In the genomic region with DNA sequence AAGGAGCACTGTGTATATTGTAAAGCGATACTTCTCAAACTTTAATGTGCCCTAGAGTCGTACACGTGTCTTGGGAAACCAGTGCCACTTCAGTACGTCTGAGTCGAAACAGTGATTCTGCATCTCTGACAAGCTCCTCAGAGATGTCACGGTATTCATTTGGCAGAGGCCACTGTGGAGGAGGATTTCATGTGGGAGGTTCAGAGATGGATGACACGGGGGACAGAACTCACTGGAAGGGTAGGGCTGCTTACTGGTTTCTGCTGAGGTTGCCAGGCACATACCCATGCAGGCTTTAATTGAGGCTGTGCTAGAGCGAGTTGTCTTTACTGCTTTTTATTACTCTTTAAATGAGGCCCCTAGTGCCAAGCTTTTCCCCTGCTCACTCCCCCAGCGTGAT, we compare ENCODE assay signal across 11 mouse cellular contexts.
DNase-seq lines count a peak whose midpoint lies in the region; ATAC-seq and TF ChIP-seq lines count a peak whose summit lies in the region.
"Had no signal": no experiment of that assay in that cellular context is flagged by ENCODE, and none has a peak within 500 bp of the region (broad histone marks: within the 10 kb centered on the region; RNA-seq: fewer than 3 reads in every experiment).

No protein-coding gene starts in this region.

- no peak overlapping the region for H3K9ac ChIP-seq in hindbrain, embryonic 13.5 days
- H3K9ac ChIP-seq in hindbrain, embryonic 14.5 days: no peak overlapping the region
- H3K9ac ChIP-seq in limb, embryonic 13.5 days: no peak overlapping the region
- no peak overlapping the region for H3K9ac ChIP-seq in liver, embryonic 12.5 days
- H3K9ac ChIP-seq in liver, postnatal 0 days (replicated peaks): no peak overlapping the region
- H3K9ac ChIP-seq: lung, embryonic 14.5 days; stomach, embryonic 15.5 days had no signal

- no peaks in the 10 kb centered on the region for H3K27me3 ChIP-seq in hindbrain, embryonic 13.5 days
- H3K27me3 ChIP-seq in hindbrain, embryonic 14.5 days (ENCODE audit: control insufficient read depth, insufficient read depth, low read length): no peaks in the 10 kb centered on the region
- no peaks in the 10 kb centered on the region for H3K27me3 ChIP-seq in limb, embryonic 13.5 days
- no peaks in the 10 kb centered on the region for H3K27me3 ChIP-seq in liver, embryonic 12.5 days (replicated peaks)
- H3K27me3 ChIP-seq in liver, postnatal 0 days (ENCODE audit: insufficient read depth, low read length): no peaks in the 10 kb centered on the region
- H3K27me3 ChIP-seq: stomach, embryonic 15.5 days had no signal

- WGBS in hindbrain, embryonic 13.5 days: 63% methylated on average over 9 of the region's 9 CpGs
- WGBS in hindbrain, embryonic 14.5 days: 62% methylated on average over 9 of the region's 9 CpGs
- WGBS in limb, embryonic 13.5 days: 32% methylated on average over 9 of the region's 9 CpGs
- WGBS in liver, embryonic 12.5 days (ENCODE audit: insufficient replicate concordance): 62% methylated on average over 9 of the region's 9 CpGs
- WGBS in liver, postnatal 0 days (ENCODE audit: insufficient replicate concordance): 66% methylated on average over 9 of the region's 9 CpGs

- no peak for TF ChIP-seq CTCF in liver, postnatal 0 days (IDR thresholded peaks at IDR 0.05; ENCODE audit: low read depth)

- ATAC-seq in hindbrain, embryonic 13.5 days (ENCODE audit: low FRiP score): no peak
- ATAC-seq in hindbrain, embryonic 14.5 days (ENCODE audit: low FRiP score): no peak
- no peak for ATAC-seq in limb, embryonic 13.5 days (ENCODE audit: low FRiP score, low read depth)
- no peak for ATAC-seq in liver, embryonic 12.5 days
- no peak for ATAC-seq in liver, postnatal 0 days

- TF ChIP-seq EP300 in liver, postnatal 0 days (IDR thresholded peaks at IDR 0.05; ENCODE audit: low read depth): no peak

- no peak overlapping the region for H3K4me3 ChIP-seq in hindbrain, embryonic 13.5 days
- H3K4me3 ChIP-seq in hindbrain, embryonic 14.5 days (replicated peaks; ENCODE audit: low read length): no peak overlapping the region
- H3K4me3 ChIP-seq in limb, embryonic 13.5 days: peak overlapping the region; percentile 19
- no peak overlapping the region for H3K4me3 ChIP-seq in liver, embryonic 12.5 days
- H3K4me3 ChIP-seq in liver, postnatal 0 days (ENCODE audit: low read depth, low read length): no peak overlapping the region
- H3K4me3 ChIP-seq: gastrocnemius, adult 2 months; stomach, embryonic 15.5 days had no signal

- peak overlapping the region; percentile 20; the same call in 1 of the 2 replicates for H3K4me2 ChIP-seq in hindbrain, embryonic 13.5 days
- H3K4me2 ChIP-seq in hindbrain, embryonic 14.5 days (replicated peaks): no peak overlapping the region; the same call in 1 of the 2 replicates
- peak overlapping the region; percentile 54 for H3K4me2 ChIP-seq in limb, embryonic 13.5 days (replicated peaks)
- no peak overlapping the region for H3K4me2 ChIP-seq in liver, embryonic 12.5 days
- no peak overlapping the region for H3K4me2 ChIP-seq in liver, postnatal 0 days (ENCODE audit: low read depth, low read length)
- H3K4me2 ChIP-seq: lung, embryonic 14.5 days; stomach, embryonic 15.5 days had no signal

- H3K36me3 ChIP-seq in hindbrain, embryonic 13.5 days: no peaks in the 10 kb centered on the region
- no peaks in the 10 kb centered on the region for H3K36me3 ChIP-seq in hindbrain, embryonic 14.5 days (replicated peaks; ENCODE audit: control insufficient read depth, insufficient read depth)
- H3K36me3 ChIP-seq in limb, embryonic 13.5 days: no peaks in the 10 kb centered on the region
- no peaks in the 10 kb centered on the region for H3K36me3 ChIP-seq in liver, embryonic 12.5 days
- H3K36me3 ChIP-seq in liver, postnatal 0 days (replicated peaks; ENCODE audit: insufficient read depth, low read length): no peaks in the 10 kb centered on the region
- H3K36me3 ChIP-seq: stomach, embryonic 15.5 days had no signal

- peaks cover 6% of the 10 kb centered on the region; the same call in 1 of the 2 replicates for H3K9me3 ChIP-seq in hindbrain, embryonic 13.5 days
- H3K9me3 ChIP-seq in hindbrain, embryonic 14.5 days (ENCODE audit: control insufficient read depth, low read length): no peaks in the 10 kb centered on the region
- H3K9me3 ChIP-seq in limb, embryonic 13.5 days: no peaks in the 10 kb centered on the region
- H3K9me3 ChIP-seq in liver, embryonic 12.5 days (replicated peaks): no peaks in the 10 kb centered on the region
- H3K9me3 ChIP-seq in liver, postnatal 0 days (ENCODE audit: low read length): no peaks in the 10 kb centered on the region
- H3K9me3 ChIP-seq: stomach, embryonic 15.5 days had no signal

- peaks cover 10% of the 10 kb centered on the region for H3K4me1 ChIP-seq in hindbrain, embryonic 13.5 days (replicated peaks)
- H3K4me1 ChIP-seq in hindbrain, embryonic 14.5 days (replicated peaks; ENCODE audit: control insufficient read depth, insufficient read depth, low read length): peaks cover 5% of the 10 kb centered on the region; the same call in 1 of the 2 replicates
- peaks cover 12% of the 10 kb centered on the region for H3K4me1 ChIP-seq in limb, embryonic 13.5 days
- no peaks in the 10 kb centered on the region for H3K4me1 ChIP-seq in liver, embryonic 12.5 days
- H3K4me1 ChIP-seq in liver, postnatal 0 days (ENCODE audit: insufficient read depth): no peaks in the 10 kb centered on the region
- H3K4me1 ChIP-seq: stomach, embryonic 15.5 days had no signal

- H3K27ac ChIP-seq in hindbrain, embryonic 13.5 days: peak overlapping the region; percentile 26; the same call in 1 of the 2 replicates
- H3K27ac ChIP-seq in hindbrain, embryonic 14.5 days: no peak overlapping the region
- no peak overlapping the region for H3K27ac ChIP-seq in limb, embryonic 13.5 days
- no peak overlapping the region for H3K27ac ChIP-seq in liver, embryonic 12.5 days
- H3K27ac ChIP-seq in liver, postnatal 0 days (ENCODE audit: low read depth): no peak overlapping the region
- H3K27ac ChIP-seq: gastrocnemius, adult 2 months; stomach, embryonic 15.5 days had no signal

- no peak for DNase-seq in hindbrain, embryonic 14.5 days (ENCODE audit: low spot score)
- DNase-seq in brain, adult 2 months (ENCODE audit: low read depth, low spot score): peak; percentile 90
- DNase-seq in layer of hippocampus, adult 11-12 months (ENCODE audit: low spot score): peak; percentile 29
- DNase-seq in spleen, adult 18-20 months: no peak
- no peak for DNase-seq in liver, postnatal 0 days
- DNase-seq: gastrocnemius, adult 2 months; lung, embryonic 14.5 days had no signal

Comparison
In these comparisons a context has a peak if more than half of its experiments do, and no peak if none do; other contexts are left out.
1. H3K4me2 ChIP-seq: peak in hindbrain, embryonic 13.5 days (single experiment) and limb, embryonic 13.5 days (single experiment); none in hindbrain, embryonic 14.5 days (single experiment), liver, embryonic 12.5 days (single experiment) and liver, postnatal 0 days (single experiment).
2. DNase-seq: peak in brain, adult 2 months (single experiment) and layer of hippocampus, adult 11-12 months (single experiment); none in hindbrain, embryonic 14.5 days (single experiment), spleen, adult 18-20 months (0 of 2) and liver, postnatal 0 days (single experiment).